Mouse (Mus musculus) G1E-ER4 (cell line): ENCODE measurements around the gene Psmb8. TPM values are rescaled to one million over a fixed set of nuclear protein-coding genes. Genes with fewer than 3 reads are reported as not detected.

Experiments used
- GATA1 ChIP-seq: IDR thresholded peaks from one replicate; pipeline ENCODE4 v1.8.0; 2012; ENCODE audit warnings: low read length, inconsistent platforms
- polyA plus RNA-seq: library from polyadenylated mRNA; stranded (reverse); fragments of >175 nt; gene quantifications from 2 replicates; pipeline ENCODE4 v1.2.3, GENCODE M21; 2012

The Psmb8 gene
- polyA plus RNA-seq, 1 experiment, result not detected

DNA sequence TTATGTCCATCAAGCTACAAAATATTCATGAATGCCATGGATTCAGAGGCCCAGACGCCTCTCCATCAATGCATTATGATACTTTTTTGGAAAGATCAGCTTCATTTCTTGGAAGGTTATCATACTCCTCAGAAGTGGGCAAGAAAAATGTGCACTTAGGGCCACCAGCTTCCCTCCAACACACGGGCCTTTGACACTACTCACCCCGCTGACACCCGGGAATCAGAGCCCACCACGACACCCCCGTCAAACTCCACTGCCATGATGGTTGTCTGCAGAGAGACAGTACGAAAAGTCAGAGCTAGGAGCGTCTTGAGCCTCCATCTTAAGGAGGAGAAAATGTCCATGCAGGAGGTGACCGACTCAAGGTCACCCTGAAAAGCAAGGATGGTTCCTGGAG lies 12.0 kb upstream of the Psmb8 start:
- no peak for TF ChIP-seq GATA1

DNA sequence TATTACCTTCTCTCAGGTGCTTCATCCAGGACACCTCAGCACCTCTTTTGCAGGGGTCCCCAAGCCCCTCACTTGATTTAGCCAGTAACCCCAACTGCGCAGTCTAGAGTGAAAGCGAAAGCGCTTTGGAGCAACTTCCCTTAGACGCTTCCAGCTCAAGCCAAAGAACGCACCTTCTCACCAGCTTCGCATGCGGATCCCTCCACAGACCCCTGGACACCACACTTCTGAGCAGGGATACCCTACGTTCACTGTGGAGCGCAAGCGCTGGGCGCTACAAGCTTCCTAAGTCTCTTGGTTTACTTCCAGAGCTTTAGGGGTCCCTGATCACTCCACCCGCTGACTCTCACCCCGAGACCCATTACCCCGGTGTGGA lies 10.6 kb upstream of the Psmb8 start:
- TF ChIP-seq GATA1, result no peak

DNA sequence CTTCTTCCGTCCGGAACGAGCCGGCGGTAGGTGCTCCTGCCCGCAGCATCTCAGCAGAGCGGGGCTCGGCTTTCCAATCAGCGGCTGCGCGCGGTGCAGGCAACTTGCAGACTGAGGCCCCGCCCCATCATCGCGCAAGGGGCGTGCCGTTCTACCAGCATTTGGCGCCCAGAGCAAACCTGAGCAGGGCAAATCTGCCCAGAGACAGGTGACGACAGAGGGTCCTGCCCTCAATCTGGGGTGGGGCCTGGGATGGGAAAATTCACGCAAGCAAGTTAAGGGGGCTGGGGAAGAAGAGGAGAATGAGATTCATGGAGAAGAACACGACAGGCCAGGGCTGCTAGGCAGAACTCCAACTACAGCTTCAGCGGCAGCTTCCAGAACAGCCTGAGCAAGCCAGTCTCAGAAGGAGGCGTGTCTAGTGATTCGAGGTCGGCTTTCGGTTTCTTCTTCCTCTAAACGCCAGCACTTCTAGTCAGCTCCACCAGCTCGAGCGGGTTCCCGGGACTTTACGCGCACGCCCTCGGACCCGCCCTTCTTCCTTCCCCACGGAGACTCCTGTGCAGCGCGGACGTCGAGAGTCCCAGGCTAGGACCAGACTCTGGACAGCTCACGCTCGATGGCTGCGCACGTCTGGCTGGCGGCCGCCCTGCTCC lies 10.1 kb upstream of the Psmb8 start, which contains the start of the genes Tap1 and Psmb9:
TSS of gene Tap1 (plus strand) at position 293 of the 656 bp plus-strand sequence.
TSS of gene Psmb9 (minus strand) at position 504 of the 656 bp plus-strand sequence.
- TF ChIP-seq GATA1, result no peak

DNA sequence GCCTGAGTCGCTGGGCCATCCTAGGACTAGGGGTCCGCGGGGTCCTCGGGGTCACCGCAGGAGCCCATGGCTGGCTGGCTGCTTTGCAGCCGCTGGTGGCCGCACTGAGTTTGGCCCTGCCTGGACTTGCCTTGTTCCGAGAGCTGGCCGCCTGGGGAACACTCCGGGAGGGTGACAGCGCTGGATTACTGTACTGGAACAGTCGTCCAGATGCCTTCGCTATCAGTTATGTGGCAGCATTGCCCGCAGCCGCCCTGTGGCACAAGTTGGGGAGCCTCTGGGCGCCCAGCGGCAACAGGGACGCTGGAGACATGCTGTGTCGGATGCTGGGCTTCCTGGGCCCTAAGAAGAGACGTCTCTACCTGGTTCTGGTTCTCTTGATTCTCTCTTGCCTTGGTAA lies 9.5 kb upstream of the Psmb8 start:
- TF ChIP-seq GATA1, result no peak

DNA sequence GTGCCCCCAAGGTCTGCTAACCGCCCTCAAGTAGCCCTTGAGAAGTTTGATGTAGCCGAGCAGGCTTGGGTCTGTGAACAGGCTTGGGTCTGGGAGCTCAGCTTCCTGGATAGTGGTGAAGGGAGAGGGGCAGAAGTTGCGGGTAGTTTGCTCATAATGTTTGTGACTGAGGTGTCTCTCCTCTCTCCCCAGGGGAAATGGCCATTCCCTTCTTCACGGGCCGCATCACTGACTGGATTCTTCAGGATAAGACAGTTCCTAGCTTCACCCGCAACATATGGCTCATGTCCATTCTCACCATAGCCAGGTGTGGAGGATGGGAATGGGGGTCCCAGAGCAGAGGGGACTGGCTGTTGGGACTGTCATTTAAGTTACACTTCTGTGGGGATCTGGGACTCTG lies 8.5 kb upstream of the Psmb8 start:
- no peak for TF ChIP-seq GATA1

DNA sequence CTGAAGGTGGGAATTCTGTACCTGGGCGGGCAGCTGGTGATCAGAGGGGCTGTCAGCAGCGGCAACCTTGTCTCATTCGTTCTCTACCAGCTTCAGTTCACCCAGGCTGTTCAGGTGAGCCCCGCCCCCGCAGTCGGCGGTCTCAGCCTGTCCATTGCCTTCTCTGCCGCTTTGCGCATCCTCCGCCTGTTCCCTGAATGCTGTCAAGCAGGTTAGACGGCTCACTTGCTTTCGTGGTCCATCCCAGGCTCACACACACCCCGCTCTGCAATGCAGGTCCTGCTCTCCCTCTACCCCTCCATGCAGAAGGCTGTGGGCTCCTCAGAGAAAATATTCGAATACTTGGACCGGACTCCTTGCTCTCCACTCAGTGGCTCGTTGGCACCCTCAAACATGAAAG lies 4.7 kb upstream of the Psmb8 start:
- no peak for TF ChIP-seq GATA1

DNA sequence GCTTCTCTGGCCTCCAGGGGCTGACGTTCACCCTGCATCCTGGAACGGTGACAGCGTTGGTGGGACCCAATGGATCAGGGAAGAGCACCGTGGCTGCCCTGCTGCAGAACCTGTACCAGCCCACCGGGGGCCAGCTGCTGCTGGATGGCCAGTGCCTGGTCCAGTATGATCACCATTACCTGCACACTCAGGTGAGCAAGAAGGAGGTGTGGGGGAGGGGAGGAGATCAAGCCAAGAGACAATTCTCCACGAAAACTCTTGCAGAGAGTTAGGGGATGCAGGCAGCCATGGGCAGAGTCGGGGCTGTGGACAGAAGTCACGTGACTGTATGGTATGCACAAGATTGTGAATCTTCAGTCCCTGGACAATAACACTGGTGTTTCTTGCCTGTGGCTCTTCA lies 4.1 kb upstream of the Psmb8 start:
- no peak for TF ChIP-seq GATA1

DNA sequence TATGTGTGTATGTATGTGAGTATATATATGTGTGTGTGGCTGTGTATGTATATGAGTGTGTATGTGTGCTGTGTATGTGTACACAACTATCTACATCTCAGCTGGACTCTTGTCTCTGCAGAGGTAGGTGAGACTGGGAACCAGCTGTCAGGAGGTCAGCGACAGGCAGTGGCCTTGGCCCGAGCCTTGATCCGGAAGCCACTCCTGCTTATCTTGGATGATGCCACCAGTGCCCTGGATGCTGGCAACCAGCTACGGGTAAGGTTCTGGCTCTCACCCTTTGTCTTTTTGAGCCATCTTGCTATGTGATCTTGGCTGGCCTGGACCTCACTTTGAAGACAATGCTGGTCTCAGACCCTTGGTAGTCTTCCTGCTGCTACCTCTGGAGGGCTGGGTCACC lies 2.8 kb upstream of the Psmb8 start:
- no peak for TF ChIP-seq GATA1

DNA sequence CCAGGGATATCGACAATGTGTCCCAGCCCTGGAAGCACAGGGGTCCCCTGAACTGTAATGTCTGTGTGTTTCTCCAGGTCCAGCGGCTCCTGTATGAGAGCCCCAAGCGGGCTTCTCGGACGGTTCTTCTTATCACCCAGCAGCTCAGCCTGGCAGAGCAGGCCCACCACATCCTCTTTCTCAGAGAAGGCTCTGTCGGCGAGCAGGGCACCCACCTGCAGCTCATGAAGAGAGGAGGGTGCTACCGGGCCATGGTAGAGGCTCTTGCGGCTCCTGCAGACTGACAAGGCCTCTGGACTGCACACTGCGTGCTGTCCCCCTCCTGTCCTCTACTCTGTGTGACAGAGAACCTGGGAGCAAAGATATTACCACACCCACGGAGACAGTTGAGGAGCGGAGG lies 1.0 kb upstream of the Psmb8 start:
- TF ChIP-seq GATA1, result no peak

DNA sequence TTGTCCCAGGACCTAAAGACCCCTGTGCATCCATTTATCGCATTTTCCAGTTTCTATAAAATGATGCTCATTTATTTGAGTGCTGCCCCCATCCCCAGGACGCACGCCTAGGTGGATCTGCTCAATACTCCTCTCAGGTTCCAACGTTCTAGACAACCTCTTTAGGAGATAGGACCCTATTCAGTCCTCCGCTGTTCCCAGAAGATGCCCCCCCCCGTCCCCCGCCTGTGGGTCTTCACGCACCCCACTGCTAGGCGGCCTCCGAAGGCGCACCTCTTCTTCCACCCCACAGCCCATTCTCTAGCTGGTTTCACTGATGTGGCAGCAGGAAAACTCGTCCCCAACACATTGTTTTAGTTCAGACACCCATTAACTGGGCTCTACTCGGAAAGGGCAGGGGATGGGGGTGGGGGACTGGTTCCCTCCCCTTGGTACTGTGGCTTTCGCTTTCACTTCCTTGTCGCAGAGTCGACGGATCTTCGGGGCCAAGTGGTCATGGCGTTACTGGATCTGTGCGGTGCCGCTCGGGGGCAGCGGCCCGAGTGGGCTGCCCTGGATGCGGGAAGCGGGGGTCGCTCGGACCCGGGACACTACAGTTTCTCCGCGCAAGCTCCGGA lies 491 bp downstream of the Psmb8 start:
- TF ChIP-seq GATA1, result no peak

DNA sequence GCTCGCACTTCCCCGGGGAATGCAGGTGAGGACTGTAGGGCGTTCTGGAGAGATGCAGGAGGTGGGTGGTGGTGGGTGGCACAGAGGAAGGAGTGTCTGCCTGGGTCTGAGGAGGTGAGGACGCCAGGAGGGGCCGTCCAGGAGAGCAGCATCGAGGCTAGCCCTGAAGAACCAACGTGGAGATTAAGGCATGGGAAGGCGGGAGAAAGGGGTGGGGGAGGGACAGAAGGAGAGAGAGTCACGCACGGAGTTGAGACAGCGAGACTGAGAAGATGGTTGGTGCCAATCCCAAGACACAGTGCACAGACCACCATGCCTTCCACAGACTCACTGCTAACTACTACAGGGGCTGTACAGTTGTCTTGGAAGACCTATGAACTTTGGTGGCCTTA lies 996 bp downstream of the Psmb8 start:
- no peak for TF ChIP-seq GATA1

DNA sequence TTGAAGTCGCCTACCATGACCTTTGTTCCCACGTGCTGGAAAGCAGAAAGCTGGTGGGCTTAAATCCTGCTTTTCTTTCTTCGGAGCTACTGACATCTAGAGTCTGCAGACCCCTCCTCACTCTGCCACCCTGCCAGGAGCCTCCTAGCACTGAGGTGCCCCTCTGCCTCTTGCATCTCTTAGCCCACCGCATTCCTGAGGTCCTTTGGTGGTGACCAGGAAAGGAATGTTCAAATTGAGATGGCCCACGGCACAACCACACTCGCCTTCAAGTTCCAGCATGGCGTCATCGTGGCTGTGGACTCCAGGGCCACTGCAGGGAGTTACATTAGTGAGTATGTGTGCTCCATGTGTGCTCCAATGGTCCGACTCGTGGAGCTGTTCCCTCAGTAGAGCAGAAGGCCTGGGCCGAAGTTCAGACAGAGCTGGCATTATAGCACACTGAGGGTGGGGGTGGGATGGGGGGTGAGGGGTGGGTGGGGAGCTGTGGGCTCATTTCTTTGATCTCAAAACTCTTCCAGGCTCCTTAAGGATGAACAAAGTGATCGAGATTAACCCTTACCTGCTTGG lies 1.6 kb downstream of the Psmb8 start:
- TF ChIP-seq GATA1, result no peak

DNA sequence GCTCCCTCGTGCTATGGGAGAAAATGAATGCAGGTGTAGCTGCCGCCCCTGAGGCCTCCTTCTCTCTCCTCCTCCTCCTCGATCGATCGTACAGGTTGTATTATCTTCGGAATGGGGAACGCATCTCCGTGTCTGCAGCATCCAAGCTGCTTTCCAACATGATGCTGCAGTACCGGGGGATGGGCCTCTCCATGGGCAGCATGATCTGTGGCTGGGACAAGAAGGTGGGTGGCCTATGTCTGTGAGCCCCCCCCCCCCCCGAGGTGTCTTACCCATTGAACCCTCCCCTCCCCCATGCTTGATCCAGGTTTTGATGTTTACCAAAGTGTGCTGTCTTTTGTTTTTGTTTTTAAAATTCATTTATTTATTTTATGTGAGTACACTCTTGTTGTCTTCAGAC lies 2.5 kb downstream of the Psmb8 start:
- no peak for TF ChIP-seq GATA1

DNA sequence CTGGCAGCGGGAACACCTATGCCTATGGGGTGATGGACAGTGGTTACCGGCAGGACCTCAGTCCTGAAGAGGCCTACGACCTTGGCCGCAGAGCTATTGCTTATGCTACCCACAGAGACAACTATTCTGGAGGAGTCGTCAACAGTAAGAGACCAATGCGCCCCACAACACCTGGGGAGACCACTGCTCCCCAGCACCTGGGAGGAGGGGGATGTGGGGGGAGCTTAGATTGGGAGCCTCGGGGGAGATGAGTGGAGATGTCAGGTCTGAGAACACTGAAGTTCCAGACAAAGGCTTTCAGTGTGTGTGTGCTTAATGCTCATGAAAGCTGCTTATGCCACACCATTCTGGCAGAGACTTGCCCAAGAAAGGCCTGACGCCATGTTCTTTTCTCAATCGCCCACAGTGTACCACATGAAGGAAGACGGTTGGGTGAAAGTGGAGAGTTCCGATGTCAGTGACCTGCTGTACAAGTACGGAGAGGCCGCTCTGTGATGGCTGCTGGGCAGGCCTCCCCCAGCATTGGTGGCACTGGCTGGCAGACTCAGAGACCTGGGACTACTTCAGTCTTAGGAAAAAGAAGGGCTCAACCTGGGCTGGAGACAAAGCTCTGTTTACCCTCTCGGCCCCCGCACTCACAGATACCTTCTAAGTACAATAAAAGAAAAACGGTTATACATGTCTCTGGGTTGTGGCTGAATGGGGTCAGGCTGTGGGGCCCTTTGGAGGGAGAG lies 3.4 kb downstream of the Psmb8 start:
- TF ChIP-seq GATA1, result no peak

DNA sequence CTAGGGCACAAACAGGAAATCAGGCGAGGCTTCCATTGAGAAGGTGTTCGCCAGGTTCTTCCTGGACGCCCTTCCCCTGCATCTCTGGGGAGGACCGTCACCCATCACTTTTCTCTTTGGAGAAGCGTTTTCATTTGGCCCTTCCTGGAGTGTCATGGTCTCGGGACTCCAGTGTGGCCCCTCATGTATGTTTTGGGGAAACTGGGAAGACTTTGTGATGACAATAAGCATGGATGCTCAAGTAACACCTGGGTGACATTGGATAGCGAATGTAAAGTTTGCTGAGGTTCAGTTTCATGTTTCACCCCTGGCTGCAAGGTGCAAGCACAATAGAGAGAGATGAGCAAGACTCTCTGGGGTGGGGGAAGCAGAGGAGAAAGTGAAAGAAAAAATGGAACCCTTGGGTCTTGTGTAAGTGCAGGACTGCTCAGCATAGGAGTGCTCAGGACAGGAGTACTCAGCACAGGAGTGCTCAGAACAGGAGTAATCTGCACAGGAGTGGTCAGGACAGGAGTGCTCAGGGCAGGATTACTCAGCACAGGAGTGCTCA lies 4.1 kb downstream of the Psmb8 start:
- no peak for TF ChIP-seq GATA1

DNA sequence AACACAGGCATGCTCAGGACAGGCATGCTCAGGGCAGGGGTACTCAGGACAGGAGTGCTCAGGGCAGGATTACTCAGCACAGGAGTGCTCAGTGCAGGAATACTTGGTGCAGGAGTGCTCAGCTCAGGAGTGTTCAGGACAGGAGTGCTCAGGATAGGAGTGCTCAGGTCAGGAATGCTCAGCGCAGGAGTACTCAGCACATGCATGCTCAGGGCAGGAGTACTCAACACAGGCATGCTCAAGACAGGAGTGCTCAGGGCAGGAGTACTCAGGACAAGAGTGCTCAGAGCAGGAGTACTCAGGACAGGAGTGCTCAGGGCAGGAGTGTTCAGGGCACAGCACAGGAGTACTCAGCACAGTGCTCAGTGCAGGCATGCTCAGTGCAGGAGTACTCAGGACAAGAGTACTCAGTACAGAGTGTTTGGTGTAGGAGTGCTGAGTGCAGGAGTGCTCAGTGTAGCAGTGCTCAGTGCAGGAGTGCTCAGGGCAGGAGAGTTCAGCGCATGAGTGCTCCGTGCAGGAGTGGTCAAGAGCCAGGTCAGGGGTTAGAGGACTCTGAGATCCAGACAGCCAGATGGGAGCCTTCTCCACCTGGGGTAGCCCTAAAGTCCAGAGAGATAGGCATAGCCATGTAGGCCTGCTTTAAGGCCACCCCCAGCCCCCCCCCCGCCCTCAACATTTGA lies 5.4 kb downstream of the Psmb8 start:
- TF ChIP-seq GATA1, result no peak

DNA sequence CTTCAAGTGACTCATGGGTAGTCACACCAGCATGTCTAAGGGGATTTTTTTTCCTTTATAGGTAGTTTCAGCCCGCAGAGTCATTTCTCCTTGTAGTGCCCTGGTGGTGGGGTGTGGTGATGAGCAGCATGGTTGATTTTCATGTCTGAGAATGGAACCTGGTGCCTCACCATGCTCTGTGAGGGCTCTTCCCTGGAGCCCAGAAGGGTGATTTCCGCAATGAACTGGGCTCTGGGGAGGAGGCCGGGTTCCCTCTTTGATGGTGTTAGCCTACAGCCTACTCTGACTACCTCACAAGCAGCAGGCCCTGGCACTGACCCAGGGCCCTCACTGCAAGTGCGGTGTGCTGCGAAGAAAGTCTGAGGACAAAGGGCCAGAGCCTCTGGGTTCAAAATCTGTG lies 5.9 kb downstream of the Psmb8 start, which contains the start of gene Tap2:
TSS of gene Tap2 (plus strand) at position 84 of the 400 bp plus-strand sequence.
- no peak for TF ChIP-seq GATA1
